7 mouse cellular contexts compared by ENCODE assay signal in genomic region chr2:20547349-20547677, GRCm38 (mm10).
DNase-seq lines count a peak whose midpoint lies in the region; ATAC-seq lines count a peak whose summit lies in the region.

No protein-coding gene starts in this region.

- H3K27me3 ChIP-seq in embryonic facial prominence, embryonic 15.5 days: no peaks in the 10 kb centered on the region
- no peaks in the 10 kb centered on the region for H3K27me3 ChIP-seq in kidney, embryonic 15.5 days

- peak; percentile 51 for DNase-seq in embryo, embryonic 10.5 days (ENCODE audit: low spot score)
- peak; percentile 49 to 70 for DNase-seq in lung, postnatal 4 days
- no peak for DNase-seq in left cerebral cortex, postnatal 10 days (ENCODE audit: extremely low spot score in 1 of 2, low spot score in 2 of 2)
- DNase-seq in left cerebral cortex, postnatal 4 days: no peak

- H3K9ac ChIP-seq in embryonic facial prominence, embryonic 15.5 days: no peak overlapping the region
- no peak overlapping the region for H3K9ac ChIP-seq in kidney, embryonic 15.5 days

- WGBS in embryonic facial prominence, embryonic 15.5 days: 8% methylated on average over 5 of the region's 5 CpGs
- 15% methylated on average over 5 of the region's 5 CpGs for WGBS in kidney, embryonic 15.5 days

- ATAC-seq in embryonic facial prominence, embryonic 15.5 days (ENCODE audit: insufficient number of reproducible peaks, low FRiP score, low TSS enrichment, low read depth): peak; percentile 80; the same call in 1 of the 2 replicates
- ATAC-seq in kidney, embryonic 15.5 days (replicated peaks; ENCODE audit: low FRiP score): peak; percentile 79
- no peak for ATAC-seq in cerebellum, adult (ENCODE audit: insufficient number of reproducible peaks, low FRiP score, low TSS enrichment)

- H3K4me1 ChIP-seq in embryonic facial prominence, embryonic 15.5 days: peaks cover 24% of the 10 kb centered on the region
- peaks cover 39% of the 10 kb centered on the region for H3K4me1 ChIP-seq in kidney, embryonic 15.5 days

- H3K9me3 ChIP-seq in embryonic facial prominence, embryonic 15.5 days (replicated peaks): no peaks in the 10 kb centered on the region
- H3K9me3 ChIP-seq in kidney, embryonic 15.5 days (replicated peaks): no peaks in the 10 kb centered on the region

- H3K27ac ChIP-seq in embryonic facial prominence, embryonic 15.5 days (replicated peaks): peak overlapping the region; percentile 60
- peak overlapping the region; percentile 80 for H3K27ac ChIP-seq in kidney, embryonic 15.5 days

- H3K4me3 ChIP-seq in embryonic facial prominence, embryonic 15.5 days (replicated peaks): peak overlapping the region; percentile 33
- peak overlapping the region; percentile 33 for H3K4me3 ChIP-seq in kidney, embryonic 15.5 days (replicated peaks)

- intact Hi-C loops in left cerebral cortex, postnatal 10 days (cut with DNase I): no loop called here
- intact Hi-C loops in left cerebral cortex, postnatal 4 days (cut with DNase I): no loop called here

- H3K36me3 ChIP-seq in embryonic facial prominence, embryonic 15.5 days: no peaks in the 10 kb centered on the region
- peaks cover 17% of the 10 kb centered on the region; the same call in 1 of the 2 replicates for H3K36me3 ChIP-seq in kidney, embryonic 15.5 days

- H3K4me2 ChIP-seq in embryonic facial prominence, embryonic 15.5 days (replicated peaks): peak overlapping the region; percentile 39
- peak overlapping the region; percentile 53 for H3K4me2 ChIP-seq in kidney, embryonic 15.5 days

Comparison
In these comparisons a context has a peak if more than half of its experiments do, and no peak if none do; other contexts are left out.
1. DNase-seq: peak in embryo, embryonic 10.5 days (single experiment) and lung, postnatal 4 days (2 of 2); none in left cerebral cortex, postnatal 10 days (0 of 2) and left cerebral cortex, postnatal 4 days (single experiment).